Mouse (Mus musculus): ENCODE results near the gene Ankrd36. TPM values are rescaled to one million over a fixed set of nuclear protein-coding genes. Genes with fewer than 3 reads are reported as not detected.
A peak's percentile ranks its signal among the peaks of the same experiment; 100 is the strongest.
"Not testable (repeated sequence)": the region's sequence is repeated elsewhere in the genome, so short reads cannot be mapped to it uniquely, and the experiment has no call there.

Gene Ankrd36
- polyA plus RNA-seq, 1 experiment from 2014 or later = not detected

DNA sequence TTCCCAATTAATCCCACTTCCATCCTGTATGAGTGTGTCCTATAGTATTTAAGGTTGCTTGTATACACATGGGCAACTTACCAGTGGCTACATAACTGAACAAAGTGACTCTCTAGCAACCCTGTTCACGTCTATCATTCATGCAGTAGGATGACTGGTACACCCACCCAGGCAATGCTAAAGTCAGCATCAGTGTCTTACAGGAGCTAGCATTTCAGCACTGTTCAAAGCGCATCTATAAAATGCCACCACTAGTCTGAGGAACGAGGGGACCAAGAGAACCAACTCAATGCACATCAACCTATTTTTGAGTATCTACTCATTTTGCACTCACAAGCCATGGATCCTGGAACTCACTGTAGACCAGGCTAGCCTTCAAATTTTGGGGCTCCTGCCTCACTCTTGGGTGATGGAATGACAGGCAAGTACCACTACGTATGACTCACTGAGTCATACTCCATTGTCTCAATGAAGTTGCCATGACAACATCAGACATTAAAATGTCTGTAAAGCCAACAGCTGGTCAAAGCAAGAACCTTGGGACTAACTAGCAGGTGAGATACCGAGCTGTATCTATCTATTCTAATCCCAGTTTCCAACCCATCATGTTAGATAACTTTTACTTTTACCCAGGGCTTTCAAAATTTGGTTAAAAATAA, 41.5 kb upstream of the Ankrd36 start:
- WGBS = 84% methylated on average over 5 of the region's 5 CpGs
- DNase-seq (ENCODE audit: low spot score) = no peak
- H3K27ac ChIP-seq (ENCODE audit: low read depth, low read length) = no peak overlapping the region

DNA sequence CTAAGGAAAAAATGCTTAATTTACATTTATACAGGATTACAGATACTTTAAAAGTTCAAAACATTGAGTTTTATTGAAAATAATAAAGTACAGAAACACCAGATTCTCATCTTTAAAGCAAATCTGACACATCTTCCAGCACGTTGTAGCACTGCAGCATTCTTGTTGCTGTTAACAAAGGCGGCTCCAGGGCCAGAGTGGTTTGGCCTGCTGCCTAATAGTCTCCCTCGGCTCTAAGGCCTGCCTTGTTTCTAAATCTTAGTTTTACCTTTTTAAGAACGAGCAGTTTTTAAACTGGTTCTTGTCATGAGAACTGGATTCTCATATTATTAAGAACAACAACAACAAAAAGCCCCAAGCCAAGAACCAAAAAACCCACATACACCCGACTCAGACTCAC, 40.6 kb upstream of the Ankrd36 start:
- H3K36me3 ChIP-seq (ENCODE audit: control insufficient read depth, insufficient read depth, low read length) = peaks cover 20% of the 10 kb centered on the region
- H3K27me3 ChIP-seq (ENCODE audit: control insufficient read depth, insufficient read depth, low read length) = no peaks in the 10 kb centered on the region
- H3K27ac ChIP-seq (ENCODE audit: low read depth, low read length) = no peak overlapping the region
- no peak for ATAC-seq (replicated peaks; ENCODE audit: low FRiP score)
- H3K9me3 ChIP-seq (ENCODE audit: control insufficient read depth, low read length) = no peaks in the 10 kb centered on the region
- H3K4me2 ChIP-seq (ENCODE audit: low read depth, low read length, severe bottlenecking) = no peak overlapping the region
- no peak for DNase-seq (ENCODE audit: low spot score)
- 84% methylated on average over 5 of the region's 5 CpGs for WGBS
- no peaks in the 10 kb centered on the region for H3K4me1 ChIP-seq (replicated peaks; ENCODE audit: control insufficient read depth, insufficient read depth, low read length)
- H3K4me3 ChIP-seq (ENCODE audit: low read depth, low read length) = no peak overlapping the region
- H3K9ac ChIP-seq (ENCODE audit: low read length) = no peak overlapping the region

More for the DNA sequence above, 41.5 kb upstream of the Ankrd36 start:
- Histone ChIP-seq H3K36me3 (ENCODE audit: control insufficient read depth, insufficient read depth, low read length) (peaks cover 16% of the 10 kb centered on the region), H3K4me2 (ENCODE audit: low read depth, low read length, severe bottlenecking) (no peak overlapping the region), H3K27me3 (ENCODE audit: control insufficient read depth, insufficient read depth, low read length) (no peaks in the 10 kb centered on the region), H3K9me3 (ENCODE audit: control insufficient read depth, low read length) (no peaks in the 10 kb centered on the region), H3K4me3 (ENCODE audit: low read depth, low read length) (no peak overlapping the region), H3K4me1 (replicated peaks; ENCODE audit: control insufficient read depth, insufficient read depth, low read length) (no peaks in the 10 kb centered on the region), H3K9ac (ENCODE audit: low read length) (no peak overlapping the region)
- no peak for ATAC-seq (replicated peaks; ENCODE audit: low FRiP score)

DNA sequence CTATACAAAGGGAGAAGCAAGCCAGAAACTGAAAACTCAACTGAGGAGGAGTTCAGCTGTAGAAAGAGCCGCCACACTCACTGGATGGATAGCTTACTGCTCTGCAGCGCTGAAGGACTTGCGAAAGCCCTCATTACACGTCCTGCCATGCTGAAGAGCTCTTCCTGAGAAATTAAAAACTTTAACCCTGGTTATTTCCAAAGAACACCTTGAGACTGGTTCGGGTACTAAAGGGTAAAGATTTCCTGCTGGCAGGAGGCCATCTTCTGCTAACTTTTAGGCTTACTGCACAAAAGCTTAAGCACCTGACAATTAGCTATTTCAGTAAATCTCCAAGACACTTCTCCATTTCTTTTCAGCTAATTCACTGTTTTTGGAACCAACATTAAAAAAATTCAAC, 39.3 kb upstream of the Ankrd36 start:
- Histone ChIP-seq H3K27me3 (ENCODE audit: control insufficient read depth, insufficient read depth, low read length) (no peaks in the 10 kb centered on the region), H3K9me3 (ENCODE audit: control insufficient read depth, low read length) (no peaks in the 10 kb centered on the region), H3K4me2 (ENCODE audit: low read depth, low read length, severe bottlenecking) (no peak overlapping the region), H3K36me3 (ENCODE audit: control insufficient read depth, insufficient read depth, low read length) (peaks cover 21% of the 10 kb centered on the region), H3K4me3 (ENCODE audit: low read depth, low read length) (no peak overlapping the region), H3K9ac (ENCODE audit: low read length) (no peak overlapping the region), H3K27ac (ENCODE audit: low read depth, low read length) (no peak overlapping the region), H3K4me1 (replicated peaks; ENCODE audit: control insufficient read depth, insufficient read depth, low read length) (no peaks in the 10 kb centered on the region)
- DNase-seq (ENCODE audit: low spot score) (no peak), ATAC-seq (replicated peaks; ENCODE audit: low FRiP score) (no peak)
- 80% methylated on average over 5 of the region's 5 CpGs for WGBS

DNA sequence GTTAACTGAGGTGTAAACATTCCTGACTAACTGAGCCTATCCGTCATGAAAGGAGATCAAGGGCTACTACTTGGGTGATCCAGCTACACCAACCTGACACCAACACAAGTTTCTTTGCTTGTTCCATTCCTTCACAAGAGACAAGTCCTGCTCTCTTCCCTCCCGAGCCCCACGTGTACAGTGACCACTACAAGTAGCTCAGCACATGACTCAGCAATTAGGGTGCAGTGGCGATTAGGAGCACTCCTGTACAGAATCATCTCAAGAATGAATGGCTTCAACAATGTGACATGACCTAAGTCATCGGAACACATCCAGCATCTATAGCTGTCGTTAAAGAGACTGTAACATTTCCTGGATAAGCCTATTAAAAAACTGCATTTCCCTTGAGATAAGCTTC, 38.8 kb upstream of the Ankrd36 start:
- no peak for DNase-seq (ENCODE audit: low spot score)
- ATAC-seq (replicated peaks; ENCODE audit: low FRiP score) = no peak

DNA sequence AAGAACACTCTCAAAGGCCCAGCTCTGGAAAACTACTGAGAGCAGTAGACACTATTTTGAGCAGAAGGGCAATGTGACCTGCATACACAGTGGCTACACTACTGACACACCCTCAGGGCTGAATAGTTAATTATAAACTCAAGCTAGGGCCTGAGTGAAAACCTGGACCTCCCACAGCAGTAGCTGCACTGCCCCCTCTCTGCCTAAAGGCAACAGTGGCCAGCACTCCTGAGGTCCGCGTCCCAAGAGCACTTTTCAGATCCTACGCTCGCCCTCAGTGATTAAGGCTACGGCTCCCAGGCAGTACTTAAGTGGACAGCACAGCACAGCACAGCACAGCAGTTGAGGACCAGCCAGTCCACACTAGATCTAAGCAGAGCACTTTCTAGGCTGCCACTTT, 36.4 kb upstream of the Ankrd36 start:
- Histone ChIP-seq H3K36me3 (ENCODE audit: control insufficient read depth, insufficient read depth, low read length) (peaks cover 21% of the 10 kb centered on the region), H3K4me1 (replicated peaks; ENCODE audit: control insufficient read depth, insufficient read depth, low read length) (no peaks in the 10 kb centered on the region), H3K27me3 (ENCODE audit: control insufficient read depth, insufficient read depth, low read length) (no peaks in the 10 kb centered on the region), H3K27ac (ENCODE audit: low read depth, low read length) (no peak overlapping the region), H3K4me3 (ENCODE audit: low read depth, low read length) (no peak overlapping the region), H3K9me3 (ENCODE audit: control insufficient read depth, low read length) (no peaks in the 10 kb centered on the region), H3K4me2 (ENCODE audit: low read depth, low read length, severe bottlenecking) (no peak overlapping the region), H3K9ac (ENCODE audit: low read length) (no peak overlapping the region)
- DNase-seq (ENCODE audit: low spot score) (no peak), ATAC-seq (replicated peaks; ENCODE audit: low FRiP score) (no peak)
- WGBS = 87% methylated on average over 5 of the region's 5 CpGs

More for the DNA sequence above, 38.8 kb upstream of the Ankrd36 start:
- no peaks in the 10 kb centered on the region for H3K27me3 ChIP-seq (ENCODE audit: control insufficient read depth, insufficient read depth, low read length)
- H3K9ac ChIP-seq (ENCODE audit: low read length) = no peak overlapping the region
- H3K4me3 ChIP-seq (ENCODE audit: low read depth, low read length) = no peak overlapping the region
- H3K4me2 ChIP-seq (ENCODE audit: low read depth, low read length, severe bottlenecking) = no peak overlapping the region
- H3K27ac ChIP-seq (ENCODE audit: low read depth, low read length) = no peak overlapping the region
- no peaks in the 10 kb centered on the region for H3K9me3 ChIP-seq (ENCODE audit: control insufficient read depth, low read length)
- no peaks in the 10 kb centered on the region for H3K4me1 ChIP-seq (replicated peaks; ENCODE audit: control insufficient read depth, insufficient read depth, low read length)
- peaks cover 21% of the 10 kb centered on the region for H3K36me3 ChIP-seq (ENCODE audit: control insufficient read depth, insufficient read depth, low read length)
- WGBS = 67% methylated on average over 6 of the region's 6 CpGs

DNA sequence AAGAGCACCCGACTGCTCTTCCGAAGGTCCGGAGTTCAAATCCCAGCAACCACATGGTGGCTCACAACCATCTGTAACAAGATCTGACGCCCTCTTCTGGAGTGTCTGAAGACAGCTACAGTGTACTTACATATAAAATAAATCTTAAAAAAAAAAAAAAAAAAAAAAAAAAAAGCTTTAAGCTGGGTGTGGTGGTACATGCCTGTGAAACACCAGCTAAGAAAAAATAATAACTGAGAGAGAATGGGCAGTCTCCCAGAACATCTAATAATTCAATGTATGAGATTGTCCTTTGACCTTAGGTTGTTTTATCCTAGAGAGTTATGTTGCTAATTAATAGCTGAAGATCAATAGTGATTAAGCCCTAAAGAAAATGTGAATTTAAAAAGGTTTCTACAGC, 32.0 kb upstream of the Ankrd36 start:
- not testable (repeated sequence) for ATAC-seq (replicated peaks; ENCODE audit: low FRiP score); DNase-seq (ENCODE audit: low spot score); H3K4me3 ChIP-seq (ENCODE audit: low read depth, low read length); H3K9me3 ChIP-seq (ENCODE audit: control insufficient read depth, low read length); H3K4me1 ChIP-seq (replicated peaks; ENCODE audit: control insufficient read depth, insufficient read depth, low read length); H3K27ac ChIP-seq (ENCODE audit: low read depth, low read length); H3K4me2 ChIP-seq (ENCODE audit: low read depth, low read length, severe bottlenecking); H3K9ac ChIP-seq (ENCODE audit: low read length); H3K27me3 ChIP-seq (ENCODE audit: control insufficient read depth, insufficient read depth, low read length)
- 97% methylated on average over 4 of the region's 4 CpGs for WGBS
- H3K36me3 ChIP-seq (ENCODE audit: control insufficient read depth, insufficient read depth, low read length) = peaks cover 10% of the 10 kb centered on the region

DNA sequence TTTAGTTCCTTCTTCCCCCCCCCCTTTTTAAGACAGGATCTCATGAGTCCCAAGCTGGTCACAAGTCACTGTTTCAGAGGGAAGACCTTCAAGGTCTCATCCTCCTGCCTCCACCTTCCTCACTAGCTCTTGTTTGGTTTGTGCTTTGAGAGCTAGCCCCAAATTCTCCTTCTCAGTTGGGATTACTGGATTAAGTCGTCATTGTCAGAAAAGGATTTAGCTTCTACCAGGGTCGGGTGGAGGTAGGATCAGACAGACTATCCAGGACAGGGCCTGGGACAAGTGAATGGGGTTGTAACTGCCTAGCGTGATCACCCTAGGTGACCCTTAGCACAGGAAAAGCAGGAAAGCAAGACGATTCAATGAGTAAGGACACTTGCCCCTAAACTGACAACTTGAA, 29.2 kb upstream of the Ankrd36 start:
- H3K9ac ChIP-seq (ENCODE audit: low read length) = no peak overlapping the region; the same call in 1 of the 2 replicates
- peak overlapping the region; percentile 76 for H3K4me3 ChIP-seq (ENCODE audit: low read depth, low read length)
- H3K4me2 ChIP-seq (ENCODE audit: low read depth, low read length, severe bottlenecking) = peak overlapping the region; percentile 83
- no peak overlapping the region for H3K27ac ChIP-seq (ENCODE audit: low read depth, low read length)
- H3K27me3 ChIP-seq (ENCODE audit: control insufficient read depth, insufficient read depth, low read length) = no peaks in the 10 kb centered on the region
- H3K36me3 ChIP-seq (ENCODE audit: control insufficient read depth, insufficient read depth, low read length) = no peaks in the 10 kb centered on the region
- H3K4me1 ChIP-seq (replicated peaks; ENCODE audit: control insufficient read depth, insufficient read depth, low read length) = peaks cover 6% of the 10 kb centered on the region; the same call in 1 of the 2 replicates
- 38% methylated on average over 4 of the region's 4 CpGs for WGBS
- no peak for ATAC-seq (replicated peaks; ENCODE audit: low FRiP score)
- DNase-seq (ENCODE audit: low spot score) = no peak
- no peaks in the 10 kb centered on the region for H3K9me3 ChIP-seq (ENCODE audit: control insufficient read depth, low read length)

DNA sequence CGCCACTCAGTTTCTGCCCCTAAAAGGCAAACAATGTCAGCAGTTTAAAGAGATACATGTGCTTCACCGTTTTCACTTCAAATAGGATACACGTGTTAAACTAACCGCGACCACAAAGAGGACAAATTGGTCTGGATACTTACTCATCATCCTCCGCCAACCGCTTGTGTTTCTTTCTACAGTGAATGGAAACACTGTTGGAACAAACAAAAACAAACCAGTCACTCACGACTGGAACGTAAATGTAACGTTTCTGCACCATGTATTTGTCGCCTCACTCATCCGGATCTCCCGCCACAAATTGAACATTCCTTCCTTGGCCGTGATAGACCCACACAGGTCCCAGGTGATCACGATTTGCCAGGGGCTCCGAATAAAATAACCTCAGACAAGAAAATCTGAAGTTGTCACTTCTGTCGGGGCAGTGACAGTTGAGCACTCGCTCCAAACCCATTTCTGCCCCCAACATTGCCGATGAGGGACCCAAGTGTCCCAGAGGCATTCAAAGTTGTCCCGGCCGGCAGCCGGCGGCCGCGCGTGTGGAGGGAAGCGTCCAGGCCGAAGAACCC, 28.2 kb upstream of the Ankrd36 start:
- Histone ChIP-seq H3K27ac (ENCODE audit: low read depth, low read length) (0 out of 2 replicates have a peak overlapping the region, but pooled peaks have one; percentile 25), H3K9me3 (ENCODE audit: control insufficient read depth, low read length) (no peaks in the 10 kb centered on the region), H3K4me1 (replicated peaks; ENCODE audit: control insufficient read depth, insufficient read depth, low read length) (peaks cover 6% of the 10 kb centered on the region; the same call in 1 of the 2 replicates), H3K4me2 (ENCODE audit: low read depth, low read length, severe bottlenecking) (peak overlapping the region; percentile 83), H3K4me3 (ENCODE audit: low read depth, low read length) (peak overlapping the region; percentile 76), H3K27me3 (ENCODE audit: control insufficient read depth, insufficient read depth, low read length) (no peaks in the 10 kb centered on the region), H3K36me3 (ENCODE audit: control insufficient read depth, insufficient read depth, low read length) (no peaks in the 10 kb centered on the region), H3K9ac (ENCODE audit: low read length) (peak overlapping the region; percentile 89)
- WGBS = 5% methylated on average over 28 of the region's 28 CpGs
- DNase-seq (ENCODE audit: low spot score) (no peak), ATAC-seq (replicated peaks; ENCODE audit: low FRiP score) (no peak)
